Mouse (Mus musculus): Measurements from ENCODE around the gene Zscan10.

Gene Zscan10

DNA sequence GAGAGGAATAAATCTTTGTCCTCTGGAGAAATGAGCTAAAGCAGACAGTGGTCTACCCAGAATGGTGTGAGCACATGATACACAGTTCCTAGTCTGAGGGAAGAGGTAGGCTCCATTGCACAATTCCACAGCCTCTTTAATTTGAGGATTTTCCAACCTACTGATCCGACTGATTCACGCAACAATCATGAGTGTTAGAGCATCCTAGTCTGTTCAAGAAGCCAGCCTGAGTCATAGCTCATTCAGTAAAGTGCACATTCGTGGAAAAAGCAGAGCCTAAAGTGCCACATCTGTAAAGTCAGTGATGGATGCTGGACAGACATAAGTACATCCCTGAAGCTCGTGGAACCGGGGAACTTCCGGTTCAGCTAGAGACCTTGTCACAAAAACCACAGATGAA lies 50.7 kb downstream of the Zscan10 start:
- no peak for DNase-seq (ENCODE audit: low spot score in 2 of 2)

- DNase-seq (ENCODE audit: low spot score in 2 of 2) = no peak
These were observed 52.7 kb downstream of the Zscan10 start for GRCm38 (mm10) chr17:23653324-23653723.

- no peak for DNase-seq (ENCODE audit: low spot score in 2 of 2)
These were observed 53.3 kb downstream of the Zscan10 start for GRCm38 (mm10) chr17:23654001-23654400.

DNA sequence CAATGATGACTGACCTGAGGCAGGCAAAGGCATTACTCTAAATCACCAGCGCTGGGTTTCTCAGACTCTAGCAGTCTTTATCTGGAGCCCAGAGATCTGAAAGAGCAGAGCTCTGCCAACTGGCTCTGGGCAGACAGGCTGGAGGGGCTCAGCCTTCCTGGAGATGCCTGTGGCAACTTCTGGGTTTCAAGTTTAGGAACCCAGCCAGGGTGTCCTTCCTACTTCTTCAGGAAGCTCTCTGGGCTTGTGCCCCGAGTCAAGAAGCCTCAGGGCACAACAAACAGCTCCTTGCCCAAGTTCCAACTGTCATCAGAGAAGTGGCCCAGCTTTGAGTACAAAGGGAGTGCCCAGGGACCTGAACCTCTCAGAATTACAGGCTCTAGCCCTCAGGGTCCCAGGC lies 53.8 kb downstream of the Zscan10 start:
- DNase-seq (ENCODE audit: low spot score in 2 of 2) = no peak

DNA sequence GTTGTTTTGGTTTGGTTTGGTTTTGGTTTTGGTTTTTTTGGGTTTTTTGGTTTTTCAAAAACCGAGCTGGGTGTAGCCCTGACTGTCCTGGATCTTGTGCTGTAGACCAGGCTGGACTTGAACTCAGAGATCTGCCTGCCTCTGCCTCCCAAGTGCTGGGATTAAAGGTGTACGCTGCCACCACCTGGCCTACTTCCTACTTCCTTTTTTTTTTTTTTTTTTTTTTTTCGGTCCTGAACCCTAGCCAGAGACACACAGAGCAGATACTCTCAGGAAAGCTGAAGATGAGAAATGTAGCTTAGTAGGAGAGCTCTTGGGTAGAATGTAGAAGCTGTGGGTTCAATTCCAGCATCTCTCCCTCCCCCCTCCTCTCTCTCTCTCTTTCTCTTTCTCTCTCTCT lies 57.8 kb downstream of the Zscan10 start:
- no peak for DNase-seq (ENCODE audit: low spot score in 2 of 2)

- peak in 1 of 2 experiments; percentile 31 for DNase-seq (ENCODE audit: low spot score in 2 of 2)
These were observed 59.6 kb downstream of the Zscan10 start, which contains the start of gene Bicdl2 for GRCm38 (mm10) chr17:23660117-23660875. Gene Bicdl2, plus strand, starts transcription at chr17:23660506.
